ENCODE assay signal across 10 mouse cellular contexts in genomic region chr11:119044551-119045337, GRCm38 (mm10). TPM values are rescaled to one million over a fixed set of nuclear protein-coding genes. Genes with fewer than 3 reads are reported as not detected.
DNase-seq lines count a peak whose midpoint lies in the region; ATAC-seq and TF ChIP-seq lines count a peak whose summit lies in the region.
"Had no signal": no experiment of that assay in that cellular context is flagged by ENCODE, and none has a peak within 500 bp of the region (broad histone marks: within the 10 kb centered on the region; RNA-seq: fewer than 3 reads in every experiment).

No protein-coding gene starts in this region.

- no peak for ATAC-seq in embryonic facial prominence, embryonic 15.5 days (ENCODE audit: insufficient number of reproducible peaks, low FRiP score, low TSS enrichment, low read depth)
- ATAC-seq in intestine, postnatal 0 days, result peak; percentile 41
- ATAC-seq in liver, embryonic 16.5 days (ENCODE audit: low read depth), result no peak
- no peak for ATAC-seq in activated CD4-positive, CD25-positive, alpha-beta regulatory T cell, adult 4 months

- no peak for TF ChIP-seq POLR2A in heart, adult 2 months (IDR thresholded peaks at IDR 0.05; ENCODE audit: insufficient read depth, low read depth, low read length)

- peaks cover 41% of the 10 kb centered on the region for H3K27me3 ChIP-seq in heart, adult 2 months (ENCODE audit: control insufficient read depth, insufficient read depth, low read length)
- peaks cover 76% of the 10 kb centered on the region for H3K27me3 ChIP-seq in embryonic facial prominence, embryonic 15.5 days
- H3K27me3 ChIP-seq in intestine, postnatal 0 days (replicated peaks; ENCODE audit: control insufficient read depth, insufficient read depth, low read length), result peaks cover 84% of the 10 kb centered on the region
- H3K27me3 ChIP-seq in liver, embryonic 16.5 days (ENCODE audit: control insufficient read depth, insufficient read depth, low read depth, low read length), result peaks cover 98% of the 10 kb centered on the region

- DNase-seq in heart, adult 2 months, result peak in 1 of 2 experiments; percentile 55
- no peak for DNase-seq in heart, adult 8-10 months (ENCODE audit: low spot score)
- no peak for DNase-seq in frontal cortex, adult 2 months (ENCODE audit: extremely low spot score in 1 of 2, low spot score in 1 of 2)
- no peak for DNase-seq in testis, postnatal 10 days (ENCODE audit: low spot score)

- peak; percentile 52 for TF ChIP-seq CTCF in heart, adult 2 months (IDR thresholded peaks at IDR 0.05)
- peak; percentile 71 for TF ChIP-seq CTCF in intestine, postnatal 0 days (IDR thresholded peaks at IDR 0.05; ENCODE audit: low read depth)

- peak overlapping the region; percentile 48 for H3K4me2 ChIP-seq in embryonic facial prominence, embryonic 15.5 days (replicated peaks)
- peak overlapping the region; percentile 39 for H3K4me2 ChIP-seq in intestine, postnatal 0 days (replicated peaks; ENCODE audit: low read depth)
- peak overlapping the region; percentile 22; the same call in 1 of the 2 replicates for H3K4me2 ChIP-seq in liver, embryonic 16.5 days (ENCODE audit: low read depth, low read length)

- H3K79me2 ChIP-seq in heart, adult 2 months (replicated peaks; ENCODE audit: control insufficient read depth, insufficient read depth, low read length), result no peaks in the 10 kb centered on the region

- intact Hi-C loops in heart, adult 2 months (cut with DNase I), result no loop called here

- TF ChIP-seq EP300 in heart, adult 2 months (IDR thresholded peaks at IDR 0.05; ENCODE audit: insufficient read depth, low read depth, low read length), result no peak

- 0 out of 2 replicates have a peak overlapping the region, but pooled peaks have one; percentile 9 for H3K9ac ChIP-seq in heart, adult 2 months (ENCODE audit: low read depth, low read length)
- H3K9ac ChIP-seq in embryonic facial prominence, embryonic 15.5 days, result peak overlapping the region; percentile 22; the same call in 1 of the 2 replicates
- no peak overlapping the region for H3K9ac ChIP-seq in intestine, postnatal 0 days (ENCODE audit: low read depth, low read length)
- no peak overlapping the region for H3K9ac ChIP-seq in liver, embryonic 16.5 days (ENCODE audit: low read depth, low read length)

- 10% methylated on average over 41 of the region's 41 CpGs for WGBS in heart, adult 2 months
- 11% methylated on average over 41 of the region's 41 CpGs for WGBS in embryonic facial prominence, embryonic 15.5 days
- 3% methylated on average over 41 of the region's 41 CpGs for WGBS in intestine, postnatal 0 days
- WGBS in liver, embryonic 16.5 days (ENCODE audit: insufficient replicate concordance), result 3% methylated on average over 41 of the region's 41 CpGs

- H3K4me1 ChIP-seq in heart, adult 2 months (ENCODE audit: control insufficient read depth, insufficient read depth, low read length), result peaks cover 14% of the 10 kb centered on the region
- H3K4me1 ChIP-seq in embryonic facial prominence, embryonic 15.5 days, result peaks cover 76% of the 10 kb centered on the region
- peaks cover 20% of the 10 kb centered on the region for H3K4me1 ChIP-seq in intestine, postnatal 0 days (replicated peaks; ENCODE audit: control insufficient read depth, insufficient read depth, low read length)
- H3K4me1 ChIP-seq in liver, embryonic 16.5 days (ENCODE audit: control insufficient read depth, low read depth, low read length), result peaks cover 27% of the 10 kb centered on the region

- H3K9me3 ChIP-seq in embryonic facial prominence, embryonic 15.5 days (replicated peaks), result no peaks in the 10 kb centered on the region
- no peaks in the 10 kb centered on the region for H3K9me3 ChIP-seq in intestine, postnatal 0 days (ENCODE audit: control insufficient read depth)
- H3K9me3 ChIP-seq in liver, embryonic 16.5 days (replicated peaks; ENCODE audit: control insufficient read depth, low read length), result no peaks in the 10 kb centered on the region

- H3K4me3 ChIP-seq in heart, adult 2 months, result no peak overlapping the region
- peak overlapping the region; percentile 23 for H3K4me3 ChIP-seq in embryonic facial prominence, embryonic 15.5 days (replicated peaks)
- H3K4me3 ChIP-seq in intestine, postnatal 0 days (ENCODE audit: low read depth, low read length), result peak overlapping the region; percentile 21; the same call in 1 of the 2 replicates
- H3K4me3 ChIP-seq in liver, embryonic 16.5 days (ENCODE audit: low read depth, low read length), result no peak overlapping the region
- H3K4me3 ChIP-seq: erythroblast, embryonic 14.5 days had no signal

- no peaks in the 10 kb centered on the region for H3K36me3 ChIP-seq in heart, adult 2 months (ENCODE audit: control insufficient read depth, insufficient read depth, low read length)
- no peaks in the 10 kb centered on the region for H3K36me3 ChIP-seq in embryonic facial prominence, embryonic 15.5 days
- no peaks in the 10 kb centered on the region for H3K36me3 ChIP-seq in intestine, postnatal 0 days (ENCODE audit: control insufficient read depth, insufficient read depth)
- no peaks in the 10 kb centered on the region for H3K36me3 ChIP-seq in liver, embryonic 16.5 days (ENCODE audit: control insufficient read depth, insufficient read depth)

- H3K27ac ChIP-seq in heart, adult 2 months, result no peak overlapping the region
- no peak overlapping the region for H3K27ac ChIP-seq in embryonic facial prominence, embryonic 15.5 days (replicated peaks)
- no peak overlapping the region for H3K27ac ChIP-seq in intestine, postnatal 0 days (ENCODE audit: low read depth, low read length)
- H3K27ac ChIP-seq in liver, embryonic 16.5 days (ENCODE audit: low read length), result no peak overlapping the region

RNA-seq across cellular contexts. Expression of gene Cbx8, which starts 4.0 kb away (rescaled TPM):
- 1 to 10 TPM; 4.0 to 5.3 TPM for total RNA-seq in heart, adult 2 months (2021)
- polyA plus RNA-seq in heart, adult 2 months (2012; rRNA removed), result 2.0 and 2.7 TPM in 2 replicates
- 1 to 10 TPM; 3.6 to 4.9 (median 4.6) TPM for total RNA-seq in heart, adult 8-10 months (2022)
- 9.2 and 10.3 TPM in 2 replicates for polyA plus RNA-seq in embryonic facial prominence, embryonic 15.5 days (2015; fragmentation: Nextera tagmentation; extraction: Ambion mirVana)
- polyA plus RNA-seq in intestine, postnatal 0 days (2015; fragmentation: Nextera tagmentation; extraction: Ambion mirVana), result 6.4 and 6.6 TPM in 2 replicates
- polyA plus RNA-seq in liver, embryonic 16.5 days (2015; fragmentation: Nextera tagmentation; extraction: Ambion mirVana), result 3.0 and 3.1 TPM in 2 replicates
- 1 to 10 TPM; 5.3 to 7.5 TPM for polyA plus RNA-seq in activated CD4-positive, CD25-positive, alpha-beta regulatory T cell, adult 4 months (2017; shearing (Covaris generic))
- 6.9 and 7.6 TPM in 2 replicates for polyA plus RNA-seq in frontal cortex, adult 2 months (2012; rRNA removed)

RNA-seq across cellular contexts. Expression of gene Cbx2, which starts 22.0 kb away (rescaled TPM):
- 1 to 10 TPM; 1.7 to 2.3 TPM for total RNA-seq in heart, adult 2 months (2021)
- polyA plus RNA-seq in heart, adult 2 months (2012; rRNA removed), result 2.3 and 3.0 TPM in 2 replicates
- 1 to 10 TPM; 2.0 to 3.9 (median 2.9) TPM for total RNA-seq in heart, adult 8-10 months (2022)
- 35.2 and 37.0 TPM in 2 replicates for polyA plus RNA-seq in embryonic facial prominence, embryonic 15.5 days (2015; fragmentation: Nextera tagmentation; extraction: Ambion mirVana)
- 4.9 TPM in 2 replicates for polyA plus RNA-seq in intestine, postnatal 0 days (2015; fragmentation: Nextera tagmentation; extraction: Ambion mirVana)
- 2.6 and 3.3 TPM in 2 replicates for polyA plus RNA-seq in liver, embryonic 16.5 days (2015; fragmentation: Nextera tagmentation; extraction: Ambion mirVana)
- 1 to 10 TPM; 1.1 to 1.4 TPM for polyA plus RNA-seq in activated CD4-positive, CD25-positive, alpha-beta regulatory T cell, adult 4 months (2017; shearing (Covaris generic))
- 2.8 and 3.3 TPM in 2 replicates for polyA plus RNA-seq in frontal cortex, adult 2 months (2012; rRNA removed)

RNA-seq across cellular contexts. Expression of gene Cbx4, which starts 41.3 kb away (rescaled TPM):
- 10 to 100 TPM in 1 of 2 experiments, 1 to 10 TPM in 1; 8.1 to 12.3 TPM for total RNA-seq in heart, adult 2 months (2021)
- 4.7 and 5.4 TPM in 2 replicates for polyA plus RNA-seq in heart, adult 2 months (2012; rRNA removed)
- total RNA-seq in heart, adult 8-10 months (2022), result 10 to 100 TPM in 1 of 4 experiments, 1 to 10 TPM in 3; 5.2 to 12.8 (median 8.4) TPM
- 17.2 and 21.4 TPM in 2 replicates for polyA plus RNA-seq in embryonic facial prominence, embryonic 15.5 days (2015; fragmentation: Nextera tagmentation; extraction: Ambion mirVana)
- polyA plus RNA-seq in intestine, postnatal 0 days (2015; fragmentation: Nextera tagmentation; extraction: Ambion mirVana), result 6.5 and 7.6 TPM in 2 replicates
- polyA plus RNA-seq in liver, embryonic 16.5 days (2015; fragmentation: Nextera tagmentation; extraction: Ambion mirVana), result 2.5 and 2.9 TPM in 2 replicates
- polyA plus RNA-seq in activated CD4-positive, CD25-positive, alpha-beta regulatory T cell, adult 4 months (2017; shearing (Covaris generic)), result 1 to 10 TPM; 2.0 to 2.4 TPM
- 45.4 and 46.4 TPM in 2 replicates for polyA plus RNA-seq in frontal cortex, adult 2 months (2012; rRNA removed)

RNA-seq across cellular contexts. Expression of gene Enpp7, which starts 56.8 kb away (rescaled TPM):
- total RNA-seq in heart, adult 2 months (2021), result not detected
- polyA plus RNA-seq in heart, adult 2 months (2012; rRNA removed), result not detected in 2 replicates
- not detected for total RNA-seq in heart, adult 8-10 months (2022)
- polyA plus RNA-seq in embryonic facial prominence, embryonic 15.5 days (2015; fragmentation: Nextera tagmentation; extraction: Ambion mirVana), result not detected in 2 replicates
- 30.9 and 32.3 TPM in 2 replicates for polyA plus RNA-seq in intestine, postnatal 0 days (2015; fragmentation: Nextera tagmentation; extraction: Ambion mirVana)
- polyA plus RNA-seq in liver, embryonic 16.5 days (2015; fragmentation: Nextera tagmentation; extraction: Ambion mirVana), result not detected in 2 replicates
- not detected for polyA plus RNA-seq in activated CD4-positive, CD25-positive, alpha-beta regulatory T cell, adult 4 months (2017; shearing (Covaris generic))
- 0.08 and 0.10 TPM in 2 replicates for polyA plus RNA-seq in frontal cortex, adult 2 months (2012; rRNA removed)
- total RNA-seq: ES-E14 had no signal
- polyA plus RNA-seq: erythroblast, embryonic 14.5 days had no signal

Comparison
In these comparisons a context has a peak if more than half of its experiments do, and no peak if none do; other contexts are left out.
1. H3K4me3 ChIP-seq: peak in embryonic facial prominence, embryonic 15.5 days (single experiment) and intestine, postnatal 0 days (single experiment); none in heart, adult 2 months (single experiment) and liver, embryonic 16.5 days (single experiment).
2. H3K9ac ChIP-seq: peak in heart, adult 2 months (single experiment) and embryonic facial prominence, embryonic 15.5 days (single experiment); none in intestine, postnatal 0 days (single experiment) and liver, embryonic 16.5 days (single experiment).
3. Peak in every context shown above with its lines, with median percentiles within 50 percentile points of each other: H3K4me2 ChIP-seq.